Mouse (Mus musculus) G1E (cell line): Measurements from ENCODE around the gene Evc. TPM values are rescaled to one million over a fixed set of nuclear protein-coding genes. Genes with fewer than 3 reads are reported as not detected.

Source experiments
- ATAC-seq: 2 replicates; pipeline ENCODE4 v1.8.0; 2016; ENCODE audit warnings: mild to moderate bottlenecking; ENCODE audit not compliant: insufficient number of reproducible peaks, poor library complexity, low FRiP score, severe bottlenecking; ENCODE audit errors: extremely low read depth
- DNase-seq: peaks from one replicate; pipeline ENCODE4 v3.0.0; 2012; ENCODE audit warnings: low spot score
- H3K27me3 ChIP-seq: 2 replicates; pipeline ENCODE4 v1.6.1; 2012; ENCODE audit warnings: mild to moderate bottlenecking, low read length, inconsistent platforms; ENCODE audit not compliant: insufficient read depth
- H3K36me3 ChIP-seq: replicated peaks from 2 replicates; pipeline ENCODE3; 2012; ENCODE audit warnings: mild to moderate bottlenecking, inconsistent platforms
- H3K4me1 ChIP-seq: 2 replicates; pipeline ENCODE4 v1.6.1; 2012; ENCODE audit warnings: low read depth, low read length, inconsistent platforms, mixed read lengths; ENCODE audit not compliant: insufficient read depth
- H3K4me3 ChIP-seq: 2 replicates; pipeline ENCODE4 v1.5.1; 2012; ENCODE audit warnings: low read depth, mild to moderate bottlenecking, inconsistent platforms, low read length, moderate library complexity, mixed read lengths
- H3K9me3 ChIP-seq: replicated peaks from 2 replicates; pipeline ENCODE4 v1.6.1; 2012; ENCODE audit warnings: inconsistent platforms
- CTCF ChIP-seq: IDR thresholded peaks from 2 replicates; pipeline ENCODE4 v1.5.1; 2012; ENCODE audit warnings: low read depth, low read length, inconsistent platforms, mixed read lengths
- GATA1 ChIP-seq: IDR thresholded peaks from 2 replicates; pipeline ENCODE4 v1.6.1; 2012; ENCODE audit warnings: borderline replicate concordance, low read length, inconsistent platforms, mixed read lengths
- GATA2 ChIP-seq: IDR thresholded peaks from 2 replicates; pipeline ENCODE4 v1.6.1; 2012; ENCODE audit warnings: low read depth, low read length, inconsistent platforms, borderline replicate concordance
- POLR2AphosphoS5 ChIP-seq: IDR thresholded peaks from 2 replicates; pipeline ENCODE4 v1.6.1; 2012; ENCODE audit warnings: low read depth, low read length, inconsistent platforms; ENCODE audit not compliant: insufficient replicate concordance
- TAL1 ChIP-seq: conservative IDR thresholded peaks from 2 replicates; pipeline ENCODE4 v1.6.1; 2012; ENCODE audit warnings: low read depth, low read length, inconsistent platforms, mixed read lengths
- polyA plus RNA-seq: library from polyadenylated mRNA; stranded (reverse); fragments of >175 nt; gene quantifications from 2 replicates; pipeline ENCODE4 v1.2.3, GENCODE M21; 2012
- total RNA-seq, 2 experiments: library from RNA; stranded (forward) in 1 of 2; stranded (reverse) in 1 of 2; fragments of 200-1000 nt in 1 of 2; fragments of >200 nt in 1 of 2; fragmentation: Nextera tagmentation in 1 of 2; gene quantifications; 2 replicates each; pipeline ENCODE4 v1.2.3; 2014 to 2017

Evc gene
- total and polyA plus RNA-seq, 3 experiments: not detected

DNA sequence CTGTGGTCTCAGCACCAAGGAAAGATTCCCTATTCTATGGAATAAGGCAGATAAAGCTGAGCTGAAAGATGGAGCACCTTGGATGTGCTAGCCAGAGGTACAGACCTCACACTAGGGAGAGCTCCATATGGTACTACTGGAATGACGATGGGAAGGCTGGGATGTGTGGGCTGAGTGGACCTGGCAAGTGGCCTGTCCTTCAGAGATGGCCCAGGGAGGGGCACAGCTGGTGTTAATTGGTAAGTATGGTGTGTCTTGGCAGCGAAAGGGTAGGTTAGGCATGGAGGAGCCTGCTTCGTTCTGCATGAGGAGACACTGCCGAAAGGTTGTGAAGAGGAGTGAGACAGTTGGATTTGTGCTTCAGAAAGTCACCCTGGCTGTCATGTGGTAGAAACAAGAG is 82.2 kb downstream of the Evc start:
- DNase-seq (no peak), ATAC-seq (no peak)
- Histone ChIP-seq H3K36me3 (no peaks in the 10 kb centered on the region), H3K27me3 (no peaks in the 10 kb centered on the region), H3K4me3 (no peak overlapping the region), H3K9me3 (peaks cover 24% of the 10 kb centered on the region), H3K4me1 (no peaks in the 10 kb centered on the region)
- TF ChIP-seq POLR2AphosphoS5 (no peak), TAL1 (no peak)

DNA sequence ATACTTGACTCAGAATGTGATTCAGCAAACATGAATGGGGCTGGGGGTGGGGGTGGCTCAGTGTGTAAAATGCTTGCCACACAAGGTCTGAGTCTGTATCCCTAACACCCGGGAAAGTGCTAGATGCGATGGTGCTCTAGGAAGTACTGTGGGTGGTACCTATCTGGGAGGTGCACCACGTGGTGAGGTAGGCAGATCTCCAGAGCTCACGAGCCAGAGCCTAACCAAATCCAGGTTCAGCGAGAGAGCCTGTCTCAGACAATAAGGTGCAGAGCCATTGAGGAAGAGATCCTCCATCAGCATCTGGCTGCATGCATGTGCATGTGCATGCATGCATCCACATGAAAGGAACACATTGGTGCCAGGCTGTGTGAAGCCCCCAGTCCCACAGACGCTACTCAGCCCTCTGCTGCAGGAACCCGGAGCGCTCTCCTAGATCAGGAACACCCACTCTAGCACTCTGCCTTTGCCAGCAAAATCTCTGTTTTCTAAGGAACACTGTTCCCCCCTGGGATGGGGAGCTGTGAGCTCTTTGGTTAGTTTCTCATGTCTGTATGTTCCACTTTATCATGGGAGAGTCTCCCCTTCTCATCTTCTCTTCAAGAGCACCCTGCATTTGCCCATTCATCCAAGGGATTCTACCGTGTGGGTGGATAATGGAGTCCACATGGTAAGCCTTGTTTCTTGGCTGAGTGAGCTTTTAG is 84.4 kb downstream of the Evc start:
- TF ChIP-seq GATA2 (no peak), CTCF (no peak), TAL1 (no peak), POLR2AphosphoS5 (no peak), GATA1 (no peak)
- H3K36me3 ChIP-seq: no peaks in the 10 kb centered on the region
- ATAC-seq: no peak

DNA sequence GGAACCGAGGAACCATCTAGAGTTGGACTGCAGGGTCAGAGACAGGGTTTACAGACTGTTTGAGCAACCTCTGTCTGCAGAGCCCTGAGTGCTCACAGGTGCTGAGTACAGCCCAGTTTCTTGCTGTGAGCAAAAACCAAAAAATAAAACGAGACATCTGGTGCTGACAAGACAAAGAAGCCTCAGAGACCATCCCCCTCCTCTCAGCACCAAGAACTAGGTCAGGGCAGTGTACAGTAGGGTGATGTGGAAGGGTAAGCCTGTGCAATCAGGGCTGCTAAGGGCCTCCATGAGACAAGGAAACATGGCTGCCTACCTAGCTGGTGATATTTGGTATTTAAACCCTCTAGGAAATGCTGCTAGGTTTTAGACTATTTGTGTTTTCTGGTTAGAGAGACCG is 85.1 kb downstream of the Evc start:
- Histone ChIP-seq H3K9me3 (peaks cover 31% of the 10 kb centered on the region), H3K4me1 (no peaks in the 10 kb centered on the region), H3K27me3 (no peaks in the 10 kb centered on the region), H3K4me3 (no peak overlapping the region), H3K36me3 (no peaks in the 10 kb centered on the region)
- ATAC-seq (no peak), DNase-seq (no peak)
- no peak for TF ChIP-seq CTCF
- no peak for TF ChIP-seq POLR2AphosphoS5
- no peak for TF ChIP-seq TAL1
- no peak for TF ChIP-seq GATA1
- no peak for TF ChIP-seq GATA2

More for the DNA sequence above, 84.4 kb downstream of the Evc start:
- Histone ChIP-seq H3K4me3 (no peak overlapping the region), H3K27me3 (no peaks in the 10 kb centered on the region), H3K4me1 (no peaks in the 10 kb centered on the region), H3K9me3 (peaks cover 29% of the 10 kb centered on the region)
- DNase-seq: no peak

- Histone ChIP-seq H3K9me3 (peaks cover 47% of the 10 kb centered on the region), H3K36me3 (no peaks in the 10 kb centered on the region), H3K4me3 (no peak overlapping the region), H3K4me1 (no peaks in the 10 kb centered on the region), H3K27me3 (no peaks in the 10 kb centered on the region)
- TF ChIP-seq GATA1: no peak
- TF ChIP-seq POLR2AphosphoS5: no peak
- no peak for TF ChIP-seq CTCF
- no peak for TF ChIP-seq GATA2
- TF ChIP-seq TAL1: no peak
- ATAC-seq (no peak), DNase-seq (no peak)
Observed at GRCm38 (mm10) chr5:37248870-37249269, 87.8 kb downstream of the Evc start.

DNA sequence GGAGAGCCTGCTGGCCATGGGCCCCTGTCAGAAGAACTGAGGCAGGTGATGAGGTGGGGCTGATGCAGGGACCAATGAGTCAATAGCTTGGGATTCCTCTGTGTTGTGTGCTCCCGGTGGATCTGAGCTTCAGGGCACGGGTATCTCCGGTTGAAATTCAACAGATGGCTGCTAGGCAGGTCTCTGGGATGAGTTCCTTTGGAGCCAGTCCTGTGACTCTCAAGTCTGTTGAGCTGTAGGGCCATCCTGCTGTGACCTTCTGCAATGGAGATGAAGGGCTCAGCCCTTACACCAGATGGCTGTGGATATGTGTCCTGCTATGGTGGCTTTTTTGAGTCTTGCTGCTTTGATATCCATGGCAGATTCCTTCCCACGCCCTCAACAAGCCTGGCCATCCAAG is 89.2 kb downstream of the Evc start:
- DNase-seq: no peak
- no peak for TF ChIP-seq POLR2AphosphoS5
- no peak for TF ChIP-seq CTCF
- no peak for TF ChIP-seq TAL1
- TF ChIP-seq GATA2: no peak
- Histone ChIP-seq H3K9me3 (peaks cover 55% of the 10 kb centered on the region), H3K4me3 (no peak overlapping the region), H3K4me1 (no peaks in the 10 kb centered on the region), H3K27me3 (no peaks in the 10 kb centered on the region), H3K36me3 (no peaks in the 10 kb centered on the region)
- ATAC-seq: no peak

DNA sequence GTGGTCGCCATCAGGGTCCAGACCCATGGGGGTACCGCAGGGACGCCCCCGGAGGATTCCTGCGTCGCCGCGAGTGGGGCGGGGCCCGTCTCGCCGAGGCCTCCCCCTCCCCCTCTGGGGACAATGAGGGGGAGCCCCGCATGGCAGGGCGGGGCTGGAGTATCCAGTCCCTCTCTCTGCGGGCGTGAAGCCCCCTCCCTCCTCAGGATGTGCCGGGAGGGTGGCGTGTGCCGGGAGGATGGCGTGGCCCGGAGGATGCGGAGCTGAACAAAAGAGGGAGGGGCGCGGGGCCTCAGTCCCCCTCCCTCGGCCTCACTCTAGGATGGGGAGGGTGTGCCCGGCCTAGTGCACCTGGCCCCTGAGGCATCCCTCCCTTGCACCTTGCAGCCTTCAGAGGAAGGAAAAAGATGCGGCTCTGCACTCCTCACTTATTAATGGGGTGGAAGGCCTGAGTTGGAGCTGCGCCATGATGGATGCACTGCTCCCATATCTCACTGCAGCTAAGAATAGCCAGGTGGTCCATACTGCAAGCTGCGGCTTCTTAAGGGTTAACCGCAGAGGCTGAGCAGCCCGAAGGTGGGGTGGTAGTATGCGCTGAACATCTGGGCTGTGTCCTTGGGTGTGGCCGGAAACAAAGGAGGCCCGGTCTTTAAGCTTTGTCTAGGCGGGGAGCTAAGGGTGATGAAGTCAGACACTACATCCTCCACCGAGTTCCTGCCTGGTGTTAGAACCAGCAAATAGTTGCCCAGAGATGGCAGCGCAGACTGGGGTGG is 90.4 kb downstream of the Evc start:
- Histone ChIP-seq H3K4me1 (no peaks in the 10 kb centered on the region), H3K9me3 (peaks cover 61% of the 10 kb centered on the region), H3K27me3 (no peaks in the 10 kb centered on the region), H3K4me3 (no peak overlapping the region), H3K36me3 (no peaks in the 10 kb centered on the region)
- DNase-seq (no peak), ATAC-seq (no peak)
- TF ChIP-seq POLR2AphosphoS5: no peak
- TF ChIP-seq TAL1: no peak
- TF ChIP-seq GATA2: no peak
- no peak for TF ChIP-seq GATA1
- TF ChIP-seq CTCF: no peak
